Mouse (Mus musculus) cerebellum, postnatal 10 days (tissue): ENCODE results near the gene Paqr8.
A peak's percentile ranks its signal among the peaks of the same experiment; 100 is the strongest.

Experiments
- DNase-seq, 2 experiments: peaks; one replicate each; pipeline ENCODE4 v3.0.0; 2021; ENCODE audit warnings: mixed read lengths in 2 of 2

Gene Paqr8

DNA sequence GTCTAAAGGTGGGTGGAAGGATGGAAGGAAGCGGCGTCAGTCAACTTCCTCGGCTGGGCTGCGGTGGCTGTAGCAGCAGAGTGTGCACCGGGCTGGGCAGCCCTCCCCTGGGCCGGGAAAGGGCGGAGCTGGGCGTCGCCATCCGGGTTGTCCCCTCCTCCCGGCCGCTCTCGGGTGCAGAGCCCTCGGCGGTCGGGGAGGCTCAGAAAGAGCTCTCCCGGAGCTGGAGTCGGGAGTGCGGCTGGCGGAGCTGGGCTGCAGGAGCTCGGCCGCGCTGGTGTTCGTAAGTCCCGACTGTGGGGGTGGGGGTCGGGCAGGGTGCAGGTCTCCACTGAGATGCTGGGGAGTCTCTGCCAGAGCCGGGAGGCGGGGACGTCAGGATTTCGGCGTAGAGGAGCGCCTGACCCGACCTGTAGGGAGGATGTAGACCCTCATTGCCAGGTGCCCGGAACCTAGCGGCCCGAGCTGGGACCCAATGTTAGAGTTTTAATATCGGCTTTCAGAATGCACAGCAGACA lies at the start of gene Paqr8:
TSS of gene Paqr8 (plus strand) at position 203 of the 518 bp plus-strand sequence.
- peak; percentile 83 to 91 for DNase-seq

DNA sequence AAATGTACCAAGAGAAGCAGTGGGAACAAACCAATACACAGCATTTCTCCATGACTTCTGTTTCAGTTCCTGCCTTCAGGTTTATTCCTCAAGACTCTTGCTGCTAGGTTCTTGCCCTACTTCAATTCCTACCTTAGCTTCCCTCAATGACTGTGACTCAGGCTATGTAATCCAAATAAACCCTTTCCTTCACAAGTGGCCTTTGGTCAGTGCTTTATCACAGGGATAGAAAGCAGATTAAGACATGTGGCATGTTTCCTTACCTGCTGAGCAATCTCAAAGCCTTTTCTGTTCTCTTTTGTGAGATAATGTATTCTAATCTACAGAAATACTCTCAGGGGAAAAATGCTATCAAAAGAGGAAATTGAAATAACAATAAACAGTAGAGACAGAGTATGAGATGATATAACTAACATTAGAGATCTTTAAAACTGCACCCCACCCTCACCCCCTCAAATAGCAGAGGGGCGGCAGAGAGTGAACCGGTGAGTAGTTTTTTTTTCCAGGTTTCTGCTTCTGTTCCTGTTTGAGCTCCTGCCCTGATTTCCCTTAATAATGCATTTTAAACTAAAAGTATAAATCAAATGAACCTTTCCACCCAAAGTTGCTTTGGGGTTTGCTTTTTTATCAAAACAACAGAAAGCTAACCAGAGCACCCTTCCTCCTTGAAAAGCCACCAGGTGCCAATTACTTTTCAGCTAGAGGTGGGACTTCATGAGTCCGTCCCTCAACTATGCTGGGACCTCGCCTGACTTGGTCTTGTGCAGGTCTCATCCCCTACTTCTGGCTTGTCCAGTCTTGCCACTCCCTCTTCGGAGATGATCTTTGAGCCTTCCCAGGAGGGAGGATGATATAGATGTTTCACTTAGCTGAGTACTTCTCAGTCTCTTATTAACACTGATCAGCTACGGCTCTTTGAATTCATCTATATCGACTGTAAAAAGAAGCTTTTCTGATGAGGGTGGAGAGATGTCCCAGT lies 33.2 kb upstream of the Paqr8 start:
- DNase-seq = no peak

DNA sequence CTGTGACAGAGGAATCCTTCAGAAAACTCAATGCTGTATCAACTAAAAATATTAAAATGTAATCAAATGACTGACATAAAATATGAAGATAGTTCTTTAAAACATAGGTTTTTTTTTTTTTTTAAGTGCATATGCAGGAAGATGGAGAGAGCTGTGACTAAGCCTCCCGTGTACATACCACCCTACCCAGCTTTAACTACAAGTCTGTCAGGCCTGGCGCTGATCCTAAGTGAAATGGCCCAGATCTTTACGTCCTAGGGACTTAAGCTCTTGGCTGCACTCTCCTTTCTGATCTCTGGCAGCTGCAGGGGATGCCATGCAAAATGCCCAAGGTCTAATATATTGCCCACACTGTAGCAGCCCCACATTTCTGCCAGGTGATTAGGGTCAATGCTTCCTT lies 29.6 kb upstream of the Paqr8 start:
- peak in 1 of 2 experiments; percentile 41 for DNase-seq

DNA sequence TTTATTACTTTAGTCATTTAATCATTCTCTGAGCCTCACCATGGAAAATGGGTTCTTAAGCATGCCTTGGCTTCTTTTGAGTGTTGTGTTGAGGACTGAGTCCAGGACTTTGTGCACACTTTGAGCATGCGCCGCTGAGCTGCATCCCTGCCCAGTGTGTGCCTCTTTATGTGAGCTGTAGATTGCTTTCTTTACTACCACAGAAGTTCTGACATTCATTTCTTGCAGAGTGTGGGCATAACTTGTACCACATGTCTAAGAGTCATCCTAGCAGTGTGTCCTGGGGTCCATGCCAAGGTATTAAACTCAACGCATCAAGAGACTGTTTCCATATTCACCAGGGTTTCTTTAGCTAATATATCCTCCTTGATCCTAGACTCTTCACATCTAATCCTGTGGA lies 28.5 kb upstream of the Paqr8 start:
- no peak for DNase-seq

DNA sequence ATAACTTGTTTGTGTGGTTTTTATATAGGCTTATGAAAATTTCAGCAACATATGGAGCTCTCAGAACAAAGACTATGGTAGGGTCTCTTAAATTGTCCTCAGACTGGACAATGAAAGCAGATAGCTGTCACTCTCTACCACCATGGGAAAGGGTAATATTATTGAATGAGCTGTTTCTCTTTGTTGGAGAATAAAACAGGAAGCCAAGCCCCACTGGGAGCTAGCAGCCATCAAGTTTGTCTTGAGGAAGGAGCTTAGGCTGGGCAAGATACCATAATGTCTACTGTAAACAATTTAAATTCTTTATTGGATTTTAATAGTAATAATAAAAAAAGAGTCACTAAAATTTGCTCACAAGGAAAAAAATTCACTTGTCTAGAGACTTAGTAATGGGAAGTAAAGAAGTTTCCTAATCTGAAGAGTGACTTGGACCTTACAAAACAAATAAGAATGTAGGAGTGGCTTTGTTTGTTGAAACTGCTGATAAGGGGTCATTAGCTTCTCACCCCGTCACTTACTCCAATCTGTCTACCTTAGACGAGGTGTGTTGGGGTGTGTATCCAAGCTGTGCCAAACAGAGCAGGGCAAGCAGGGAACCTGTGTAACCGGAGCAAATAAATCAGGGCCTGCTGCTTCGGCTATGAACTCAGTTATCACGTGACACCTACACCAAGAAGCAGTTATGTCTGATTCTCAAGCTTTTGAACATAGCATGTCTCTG lies 26.8 kb upstream of the Paqr8 start:
- DNase-seq = no peak

DNA sequence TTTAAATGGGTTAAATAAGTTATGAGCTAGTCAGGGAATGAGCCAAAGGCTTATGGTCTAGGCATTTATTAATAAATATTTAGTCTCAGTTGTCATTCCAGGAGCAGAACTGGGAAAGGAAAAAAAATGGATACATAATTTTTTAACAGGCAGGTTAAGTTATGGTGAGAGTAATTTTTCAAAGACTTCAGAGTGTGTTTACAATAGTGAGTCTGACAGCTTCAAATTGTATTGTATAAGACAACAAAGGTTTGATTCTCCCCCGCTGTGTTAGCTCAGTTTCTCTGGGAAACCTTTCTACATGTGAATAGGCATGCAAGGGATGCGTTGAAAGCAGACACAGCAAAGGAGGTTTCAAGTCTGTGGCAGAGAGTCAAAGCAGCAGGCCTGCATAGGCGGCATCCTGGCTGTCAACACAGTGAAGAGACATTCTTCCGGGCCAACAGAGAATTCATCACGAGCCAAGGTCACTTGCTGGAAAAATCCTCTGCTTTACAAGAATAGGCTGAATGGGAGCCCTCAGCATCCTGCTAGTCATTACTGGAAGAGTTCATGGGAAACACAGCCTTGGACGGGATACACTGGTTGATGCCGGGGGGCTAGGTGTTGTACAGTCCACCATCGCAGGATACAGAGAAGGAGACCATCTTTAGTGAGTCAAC lies 23.0 kb upstream of the Paqr8 start:
- peak; percentile 52 to 59 for DNase-seq

DNA sequence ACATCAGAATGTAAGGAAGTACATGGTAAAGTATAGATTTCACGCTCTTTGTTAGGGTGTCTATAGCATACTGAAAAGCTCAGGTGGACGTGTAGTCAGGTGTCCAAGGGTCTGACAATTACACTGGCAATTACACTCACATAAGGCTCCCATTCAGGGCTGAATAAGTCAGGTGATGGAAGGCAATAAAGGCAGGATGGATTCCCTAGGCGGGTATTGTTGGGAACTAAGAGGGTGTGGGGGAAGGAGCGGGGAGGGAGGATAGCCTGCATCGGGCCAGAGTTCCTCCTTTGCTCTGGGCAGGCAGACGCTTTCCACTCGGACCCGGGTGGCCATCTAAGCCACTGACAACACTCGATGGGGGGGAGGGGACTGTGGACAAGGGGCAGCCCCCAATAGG lies 22.4 kb upstream of the Paqr8 start:
- no peak for DNase-seq

DNA sequence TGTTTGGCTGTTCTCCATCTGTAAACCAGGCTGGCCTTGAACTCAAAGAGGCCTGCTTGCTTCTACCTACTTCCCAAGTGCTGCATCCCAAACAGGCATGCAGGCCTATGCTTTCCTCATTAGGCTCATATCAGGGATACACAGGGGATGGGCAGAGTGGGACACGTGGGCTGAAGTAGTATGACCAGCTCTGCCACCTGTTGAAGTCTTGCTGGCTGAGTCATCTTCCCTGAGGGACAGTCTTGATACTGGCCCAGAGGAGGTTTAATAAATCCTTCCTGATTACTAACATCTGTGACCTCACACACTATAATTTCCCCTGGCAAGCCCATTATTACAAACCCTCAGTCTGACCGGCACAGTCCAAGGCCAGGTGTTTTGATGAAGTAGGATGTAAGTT lies 19.5 kb upstream of the Paqr8 start:
- no peak for DNase-seq

DNA sequence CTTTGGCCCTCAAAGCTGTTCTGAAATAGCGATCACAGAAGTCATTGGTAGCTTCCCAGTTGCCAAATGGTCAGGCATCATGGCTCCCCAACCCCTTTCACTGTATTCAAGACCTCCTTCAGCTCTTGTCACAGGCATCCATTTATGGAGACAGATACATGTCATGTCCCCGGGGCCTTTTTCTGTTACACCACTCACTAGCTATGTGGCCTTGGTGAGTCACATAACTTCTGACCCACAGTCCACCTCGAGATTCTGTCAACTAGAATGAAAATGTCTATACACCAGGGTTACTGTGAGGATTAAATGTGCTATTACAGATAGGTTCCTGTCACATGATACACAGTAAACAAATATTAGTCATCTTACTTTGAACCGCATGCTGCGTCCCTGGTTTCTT lies 17.9 kb upstream of the Paqr8 start:
- DNase-seq = no peak

DNA sequence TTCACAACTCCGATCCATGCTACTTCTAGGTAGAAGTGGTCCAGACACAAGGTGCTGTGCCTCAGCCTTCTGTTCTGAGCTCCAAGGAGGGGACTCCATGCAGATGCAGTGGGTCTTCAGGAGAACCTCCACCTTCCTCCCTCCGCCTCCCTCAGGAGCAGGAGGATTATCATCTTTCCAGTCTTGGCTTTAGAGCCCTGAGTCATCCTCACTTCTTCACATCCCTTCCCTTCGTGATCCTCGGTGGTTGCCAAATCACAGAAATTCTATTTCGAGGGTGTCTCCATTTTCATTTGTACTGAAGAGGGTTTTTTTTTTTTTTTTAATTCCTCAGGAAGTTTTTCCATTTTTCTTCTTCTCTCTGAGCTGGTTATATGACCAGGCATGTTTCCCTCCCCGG lies 16.3 kb upstream of the Paqr8 start:
- no peak for DNase-seq

DNA sequence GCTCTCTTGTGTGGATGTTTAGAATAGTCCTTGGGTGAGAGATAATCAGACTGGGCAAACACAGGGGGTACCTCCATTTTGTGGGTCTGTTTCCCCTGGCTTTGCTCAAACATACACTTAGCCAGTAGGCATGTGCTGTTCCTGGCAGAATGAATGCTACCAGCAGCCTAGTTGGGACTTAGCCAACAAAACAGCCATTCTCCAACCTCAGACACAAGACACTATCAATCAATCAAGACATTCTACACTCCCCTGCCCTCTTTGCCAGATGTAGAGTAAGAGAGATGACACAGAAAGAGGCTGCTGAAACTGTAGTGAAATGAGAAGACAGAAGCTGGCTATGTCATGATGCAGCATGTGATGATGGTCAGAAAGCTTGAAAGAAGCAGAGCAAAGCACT lies 13.1 kb upstream of the Paqr8 start:
- peak; percentile 24 to 54 for DNase-seq

DNA sequence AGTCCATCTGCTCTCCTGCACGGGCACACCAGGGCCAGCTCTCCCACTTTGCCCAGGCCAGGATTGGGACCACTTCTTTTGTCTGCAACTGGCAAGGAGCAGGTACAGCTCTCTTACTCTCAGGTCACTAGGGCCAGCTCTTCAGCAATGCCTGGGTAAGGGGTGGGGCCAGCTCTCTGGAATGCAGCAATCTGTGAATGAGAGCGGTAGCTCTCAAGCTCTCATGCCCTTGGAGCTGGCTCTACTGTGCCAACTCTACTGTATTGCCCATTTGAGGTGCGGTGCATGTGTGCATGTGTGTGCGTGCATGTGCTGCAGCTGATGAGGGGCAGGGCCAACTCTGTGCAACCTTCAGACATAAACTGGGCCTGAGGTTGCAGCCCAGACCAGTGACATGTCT lies 11.0 kb upstream of the Paqr8 start:
- DNase-seq = no peak

DNA sequence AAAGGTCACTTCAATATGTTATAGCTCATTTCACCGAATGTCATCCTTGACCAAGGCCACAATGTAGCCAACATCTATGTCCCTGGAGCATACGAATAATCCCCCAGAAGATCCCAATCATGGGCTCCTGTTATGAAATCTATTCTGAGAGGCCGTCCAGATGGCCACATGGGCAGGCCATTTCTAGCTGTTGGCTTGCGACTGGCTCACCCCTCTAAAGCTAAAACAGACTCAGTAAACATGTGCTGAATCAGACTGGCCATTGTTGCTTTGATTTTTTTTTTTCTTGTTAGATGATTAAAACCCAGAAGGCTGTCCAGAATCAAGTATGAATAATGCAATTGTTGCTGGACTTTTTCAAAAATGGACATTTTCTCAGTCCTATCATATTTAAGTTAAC lies 7.3 kb upstream of the Paqr8 start:
- no peak for DNase-seq

DNA sequence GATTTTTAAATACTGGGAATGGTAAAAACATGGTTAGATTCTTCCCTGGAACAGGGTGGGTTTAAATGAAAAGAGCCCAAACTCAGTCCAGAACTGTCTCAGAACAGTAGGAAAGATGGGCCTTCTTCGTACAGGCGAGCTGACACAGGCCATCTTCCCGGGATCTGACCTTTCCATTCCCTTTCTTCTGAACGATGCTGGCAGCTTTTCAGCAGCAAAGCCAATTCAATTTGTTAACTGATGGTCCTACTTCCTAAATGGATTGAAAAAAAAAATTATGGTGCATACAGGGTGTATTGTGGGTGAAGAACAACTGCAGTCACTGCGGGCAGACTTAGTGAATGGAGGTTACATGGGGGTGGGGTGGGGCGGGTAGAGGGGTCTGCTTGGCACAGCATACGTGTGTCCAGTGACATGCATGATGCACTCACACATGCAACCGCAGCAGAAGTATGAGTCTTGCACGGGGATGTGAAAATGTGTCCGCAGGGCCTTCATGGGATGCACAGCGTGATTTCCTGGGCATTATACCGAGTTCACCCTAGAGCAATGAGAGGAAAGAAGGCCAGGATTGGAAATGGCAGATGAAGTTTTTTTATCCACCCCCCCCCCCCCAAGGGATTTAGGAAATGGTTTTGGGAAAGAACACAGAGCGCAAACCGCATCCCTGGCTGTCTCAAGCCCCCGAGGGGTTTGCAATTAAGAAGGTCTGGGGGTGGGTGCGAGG lies 566 bp upstream of the Paqr8 start:
- DNase-seq = peak in 1 of 2 experiments; percentile 31

DNA sequence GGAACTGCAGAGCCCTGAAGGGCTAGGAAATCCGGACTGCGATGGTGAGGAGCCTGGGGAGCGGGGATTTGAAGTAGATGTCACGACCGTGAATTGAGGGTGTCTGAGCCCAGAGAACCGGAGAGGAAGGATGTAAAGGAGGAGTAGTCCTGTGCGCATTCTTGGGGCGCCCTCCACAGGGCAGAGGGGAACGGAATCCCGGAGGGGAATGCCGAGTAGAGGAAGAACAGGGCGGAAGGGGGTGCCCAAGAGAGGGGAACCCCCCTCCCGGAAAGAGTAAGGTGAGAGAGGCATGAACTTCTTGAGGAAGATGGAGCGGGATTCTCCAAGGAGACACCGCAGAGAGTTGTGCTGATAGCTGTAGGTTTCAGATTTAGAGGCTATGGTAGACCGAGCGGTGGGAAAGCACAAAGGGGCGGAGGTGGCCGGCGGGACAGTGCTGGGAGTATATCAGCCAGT lies 564 bp downstream of the Paqr8 start:
- peak; percentile 82 to 86 for DNase-seq

DNA sequence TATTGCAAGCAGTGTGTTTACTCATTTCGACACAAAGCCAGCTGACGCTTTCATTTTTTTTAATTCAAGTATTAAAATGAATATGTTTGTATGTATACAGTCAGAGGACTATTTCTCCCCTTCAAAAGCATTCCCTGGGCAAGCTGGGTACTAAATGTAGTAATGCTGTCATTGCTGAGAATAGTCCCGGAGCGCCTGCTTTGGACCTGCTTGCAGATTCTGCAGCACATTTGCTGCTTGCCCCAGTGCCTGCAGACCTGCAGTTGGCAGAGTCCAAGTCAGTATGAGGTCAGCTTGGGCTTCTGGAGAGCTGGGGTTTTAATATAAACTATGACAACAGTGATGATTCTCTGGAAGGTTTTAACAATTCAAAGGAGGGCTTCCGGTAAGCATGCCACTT lies 2.7 kb downstream of the Paqr8 start:
- DNase-seq = no peak

DNA sequence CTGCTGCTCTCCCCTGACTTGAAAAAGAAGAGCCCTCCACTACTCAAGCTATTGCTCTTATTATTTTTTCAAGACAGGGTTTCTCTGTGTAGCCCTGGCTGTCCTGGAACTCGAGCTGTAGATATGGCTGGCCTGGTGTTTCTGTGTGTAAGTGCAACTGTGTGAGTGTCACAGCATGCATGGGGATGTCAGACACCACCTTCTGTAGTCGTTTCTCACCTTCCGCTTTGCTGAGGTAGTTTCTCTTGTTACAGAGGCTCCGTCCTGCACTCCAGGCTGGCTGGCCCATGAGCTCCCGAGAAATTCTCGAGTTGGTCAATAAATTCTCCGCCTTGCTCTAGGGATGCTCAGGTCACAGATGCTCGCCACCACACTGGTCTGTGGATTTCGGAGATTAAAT lies 8.0 kb downstream of the Paqr8 start:
- no peak for DNase-seq

DNA sequence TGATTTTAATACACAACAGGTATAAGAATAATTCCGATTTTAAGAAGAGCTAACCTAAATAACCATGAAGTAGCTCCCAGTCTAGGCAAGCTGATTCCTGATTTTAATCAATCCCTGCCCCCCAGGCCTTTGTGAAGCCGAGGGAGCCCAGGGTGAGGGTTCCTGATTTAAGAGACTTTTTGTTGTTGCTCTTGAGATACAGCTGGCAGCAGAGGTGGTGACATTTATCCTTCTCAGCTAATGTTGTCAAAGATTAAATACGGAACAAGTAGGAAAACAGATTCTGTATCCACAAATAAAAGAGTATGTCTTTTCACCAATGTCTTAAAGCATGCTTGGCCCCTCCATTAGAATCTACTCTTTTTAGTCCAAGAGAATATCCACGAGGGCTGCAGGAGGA lies 9.9 kb downstream of the Paqr8 start:
- no peak for DNase-seq

DNA sequence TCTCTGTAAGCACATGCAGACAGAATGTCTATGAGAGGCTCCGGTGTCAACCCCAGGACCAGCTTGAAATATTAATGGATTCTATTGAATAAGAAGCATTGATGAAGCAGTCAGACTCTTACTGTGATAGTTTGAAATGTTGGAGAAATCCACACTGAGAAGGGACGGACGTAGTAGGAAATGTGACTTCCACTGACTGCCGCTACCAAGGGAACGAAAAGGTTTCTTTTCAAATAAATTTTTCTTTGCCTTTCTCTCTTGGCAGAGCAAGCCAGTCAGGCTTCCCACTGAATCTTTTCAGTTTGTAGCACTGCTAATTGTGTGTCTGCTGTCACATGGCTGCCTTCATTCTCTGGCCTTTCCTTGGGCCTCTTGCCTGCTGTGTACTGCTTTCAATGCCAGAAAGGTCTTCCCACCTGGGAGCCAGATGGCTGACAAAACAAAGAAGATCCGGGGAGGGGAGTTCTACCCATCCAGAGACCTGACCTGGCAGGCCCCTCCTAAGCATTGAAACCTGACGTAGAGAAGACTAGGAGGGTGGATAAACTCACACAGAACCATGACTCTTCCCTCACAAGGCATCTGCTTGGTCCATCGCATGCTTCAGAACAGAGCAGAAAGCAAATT lies 15.2 kb downstream of the Paqr8 start:
- DNase-seq = peak; percentile 72 to 80

DNA sequence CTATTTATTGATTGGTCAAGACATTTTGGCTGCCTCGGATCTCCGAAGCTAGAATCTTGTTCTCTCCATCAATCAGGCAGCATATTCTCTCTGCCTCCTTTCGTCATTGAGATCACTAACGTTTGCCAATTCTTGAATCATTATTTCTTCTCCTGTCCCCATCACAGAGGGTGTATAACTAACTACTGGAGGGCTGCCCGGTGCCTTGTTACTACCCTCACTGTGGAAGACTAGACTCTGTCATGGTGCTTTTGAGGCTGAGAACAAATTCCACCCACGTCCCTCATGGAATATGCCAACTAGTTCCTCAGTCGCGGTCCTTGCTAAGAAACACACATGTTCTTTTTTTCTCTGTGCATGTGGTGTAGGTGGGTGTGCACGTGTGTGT lies 15.7 kb downstream of the Paqr8 start:
- peak; percentile 59 to 68 for DNase-seq

DNA sequence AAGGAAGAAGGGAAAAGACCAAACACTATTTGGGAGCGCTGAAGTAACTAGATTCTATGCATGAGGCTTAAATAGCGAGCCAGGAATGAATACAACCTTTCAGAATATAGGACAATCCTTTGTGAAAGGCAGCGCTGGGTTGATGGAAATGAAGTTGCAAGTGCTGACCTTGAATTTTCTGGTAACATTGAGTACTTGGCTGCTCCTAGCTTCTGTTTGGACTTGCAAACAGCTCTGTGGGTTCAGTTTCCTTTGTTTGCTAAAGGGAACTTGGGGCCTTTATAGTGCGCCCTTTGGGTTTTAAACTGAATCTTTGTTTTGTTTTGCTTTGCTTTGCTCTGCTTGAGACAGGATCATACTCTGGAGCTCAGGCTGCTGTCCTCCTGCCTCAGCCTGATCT lies 18.1 kb downstream of the Paqr8 start:
- DNase-seq = no peak

DNA sequence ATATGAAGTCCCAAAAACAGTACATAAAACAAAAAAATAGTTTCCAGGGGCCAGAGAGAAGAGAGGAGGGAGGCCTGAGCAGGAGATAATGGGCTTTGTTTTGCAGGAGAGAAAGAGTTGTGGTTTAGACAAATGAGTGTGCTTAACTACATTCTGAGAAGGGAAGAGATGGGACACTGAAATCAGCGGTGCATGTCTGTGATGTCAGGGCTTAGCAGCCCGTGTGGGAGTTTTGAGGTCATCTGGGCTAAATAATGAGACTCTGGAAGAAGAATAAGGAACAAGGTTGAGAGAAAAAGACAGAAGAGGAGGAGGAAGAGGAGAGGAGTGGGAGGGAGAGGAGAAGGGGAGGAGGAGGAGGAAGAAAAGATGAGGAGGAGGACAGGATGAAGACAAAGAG lies 21.7 kb downstream of the Paqr8 start:
- DNase-seq = no peak
